ENCODE assay signal across 24 mouse cellular contexts in genomic region chr6:51771424-51771823, GRCm38 (mm10).
DNase-seq lines count a peak whose midpoint lies in the region; ATAC-seq lines count a peak whose summit lies in the region.
"Had no signal": no experiment of that assay in that cellular context is flagged by ENCODE, and none has a peak within 500 bp of the region (broad histone marks: within the 10 kb centered on the region; RNA-seq: fewer than 3 reads in every experiment).

No protein-coding gene starts in this region.

- H3K4me1 ChIP-seq in forebrain, embryonic 11.5 days (replicated peaks; ENCODE audit: control insufficient read depth, insufficient read depth, low read length), result peaks cover 12% of the 10 kb centered on the region; the same call in 1 of the 2 replicates

- H3K27ac ChIP-seq in forebrain, embryonic 11.5 days (ENCODE audit: low read depth, low read length), result no peak overlapping the region
- H3K27ac ChIP-seq: forebrain, embryonic 12.5 days; forebrain, embryonic 15.5 days; heart, embryonic 15.5 days; hindbrain, embryonic 15.5 days had no signal

- WGBS in forebrain, embryonic 11.5 days, result 84% methylated on average over 11 of the region's 11 CpGs

- H3K36me3 ChIP-seq in forebrain, embryonic 11.5 days (ENCODE audit: control insufficient read depth, insufficient read depth, low read length), result no peaks in the 10 kb centered on the region
- H3K36me3 ChIP-seq: forebrain, embryonic 12.5 days; forebrain, embryonic 15.5 days; heart, embryonic 12.5 days; heart, embryonic 15.5 days; hindbrain, embryonic 15.5 days had no signal

- peak; percentile 33 for DNase-seq in embryo, embryonic 10 days (ENCODE audit: low spot score)
- DNase-seq in embryo, embryonic 9.5 days (ENCODE audit: extremely low spot score), result no peak
- DNase-seq in kidney, postnatal 4 days, result peak; percentile 25 to 46
- DNase-seq in kidney, postnatal 10 days, result no peak
- DNase-seq in embryo, embryonic 10.5 days (ENCODE audit: low spot score), result peak; percentile 39
- peak; percentile 51 for DNase-seq in gonadal fat pad, adult 2 months (ENCODE audit: low read depth)
- no peak for DNase-seq in forebrain, embryonic 11.5 days (ENCODE audit: low spot score)
- no peak for DNase-seq in heart, postnatal 10 days
- DNase-seq: adrenal gland, adult 8-10 months; adrenal gland, postnatal 25 days; cerebellum, adult 11-12 months; cerebellum, adult 8-10 months; cerebellum, postnatal 10 days; cerebellum, postnatal 36 days; gastrocnemius, postnatal 14 days; heart, adult 18-20 months; heart, postnatal 14 days; heart, postnatal 4 days had no signal

- H3K27me3 ChIP-seq in forebrain, embryonic 11.5 days (ENCODE audit: control insufficient read depth, insufficient read depth, low read length), result 0 out of 2 replicates have a peak, but pooled peaks cover 1% of the 10 kb centered on the region
- H3K27me3 ChIP-seq: forebrain, embryonic 15.5 days; hindbrain, embryonic 15.5 days had no signal

- intact Hi-C loops in heart, postnatal 10 days (cut with DNase I), result loop anchor here (5.0 kb wide), 1 partner anchor 76 kb away; no protein-coding TSS in a partner anchor

- ATAC-seq in forebrain, embryonic 11.5 days (replicated peaks; ENCODE audit: low FRiP score), result no peak
- ATAC-seq: activated CD4-positive, CD25-positive, alpha-beta regulatory T cell, adult 4 months; forebrain, embryonic 15.5 days had no signal

- no peaks in the 10 kb centered on the region for H3K9me3 ChIP-seq in forebrain, embryonic 11.5 days (ENCODE audit: control insufficient read depth, low read length)
- H3K9me3 ChIP-seq: forebrain, embryonic 12.5 days; forebrain, embryonic 15.5 days; heart, embryonic 15.5 days; hindbrain, embryonic 15.5 days had no signal

- H3K9ac ChIP-seq in forebrain, embryonic 11.5 days (ENCODE audit: low read length), result no peak overlapping the region
- H3K9ac ChIP-seq: forebrain, embryonic 12.5 days; forebrain, embryonic 15.5 days; heart, embryonic 12.5 days; heart, embryonic 15.5 days; hindbrain, embryonic 15.5 days had no signal

- no peak overlapping the region for H3K4me2 ChIP-seq in forebrain, embryonic 11.5 days (ENCODE audit: low read depth, low read length, severe bottlenecking)
- H3K4me2 ChIP-seq: forebrain, embryonic 12.5 days; forebrain, embryonic 15.5 days; heart, embryonic 12.5 days; heart, embryonic 15.5 days; hindbrain, embryonic 15.5 days had no signal

- H3K4me3 ChIP-seq in forebrain, embryonic 11.5 days (ENCODE audit: low read depth, low read length), result no peak overlapping the region
- H3K4me3 ChIP-seq: forebrain, embryonic 12.5 days; forebrain, embryonic 15.5 days; heart, embryonic 12.5 days; heart, embryonic 15.5 days; hindbrain, embryonic 15.5 days had no signal

Comparison
In these comparisons a context has a peak if more than half of its experiments do, and no peak if none do; other contexts are left out.
1. DNase-seq: peak in embryo, embryonic 10 days (single experiment), kidney, postnatal 4 days (2 of 2), embryo, embryonic 10.5 days (single experiment) and gonadal fat pad, adult 2 months (single experiment); none in embryo, embryonic 9.5 days (single experiment), kidney, postnatal 10 days (single experiment), forebrain, embryonic 11.5 days (single experiment) and heart, postnatal 10 days (0 of 2).